Mouse (Mus musculus) inflammation-experienced regulatory T-cells, adult 6 months (primary cell): Measurements from ENCODE around the gene Ier2. TPM values are rescaled to one million over a fixed set of nuclear protein-coding genes. Genes with fewer than 3 reads are reported as not detected.

Experiments
- ATAC-seq: one replicate; pipeline ENCODE4 v1.8.0; 2017
- polyA plus RNA-seq, 3 experiments: library from polyadenylated mRNA; unstranded; fragments of 100-300 nt; shearing (Covaris generic); gene quantifications; one replicate each; pipeline ENCODE4 v1.2.1; 2017

Ier2 gene
- 10 to 100 TPM; 42.4 to 46.3 (median 45.8) TPM for polyA plus RNA-seq

DNA sequence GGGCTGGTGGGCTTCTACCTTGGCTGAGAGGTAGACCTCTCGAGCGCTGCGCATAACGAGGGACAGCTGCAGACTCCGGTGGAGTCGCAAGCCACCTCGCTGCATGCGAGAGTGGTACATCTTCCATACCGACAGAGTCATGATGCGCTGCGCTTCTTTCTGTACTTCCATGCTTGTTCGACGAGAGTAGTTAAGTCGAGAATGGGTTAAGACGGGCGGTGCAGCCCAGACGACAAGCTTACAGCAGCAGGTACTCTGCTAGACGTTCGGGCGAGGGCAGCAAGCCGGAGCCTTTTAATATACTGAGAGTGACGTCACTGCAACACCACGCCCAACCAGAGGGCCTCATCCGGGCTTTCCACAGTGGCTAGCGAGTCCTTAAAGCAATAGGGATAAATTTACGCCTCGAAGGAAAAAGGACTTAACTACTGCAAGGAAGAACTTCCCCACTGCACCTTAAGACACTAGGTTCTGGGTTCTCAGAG, at the start of gene Ier2:
Gene Ier2 (minus strand): TSS at position 272 of the 485 bp plus-strand sequence.
- ATAC-seq: peak; percentile 47

DNA sequence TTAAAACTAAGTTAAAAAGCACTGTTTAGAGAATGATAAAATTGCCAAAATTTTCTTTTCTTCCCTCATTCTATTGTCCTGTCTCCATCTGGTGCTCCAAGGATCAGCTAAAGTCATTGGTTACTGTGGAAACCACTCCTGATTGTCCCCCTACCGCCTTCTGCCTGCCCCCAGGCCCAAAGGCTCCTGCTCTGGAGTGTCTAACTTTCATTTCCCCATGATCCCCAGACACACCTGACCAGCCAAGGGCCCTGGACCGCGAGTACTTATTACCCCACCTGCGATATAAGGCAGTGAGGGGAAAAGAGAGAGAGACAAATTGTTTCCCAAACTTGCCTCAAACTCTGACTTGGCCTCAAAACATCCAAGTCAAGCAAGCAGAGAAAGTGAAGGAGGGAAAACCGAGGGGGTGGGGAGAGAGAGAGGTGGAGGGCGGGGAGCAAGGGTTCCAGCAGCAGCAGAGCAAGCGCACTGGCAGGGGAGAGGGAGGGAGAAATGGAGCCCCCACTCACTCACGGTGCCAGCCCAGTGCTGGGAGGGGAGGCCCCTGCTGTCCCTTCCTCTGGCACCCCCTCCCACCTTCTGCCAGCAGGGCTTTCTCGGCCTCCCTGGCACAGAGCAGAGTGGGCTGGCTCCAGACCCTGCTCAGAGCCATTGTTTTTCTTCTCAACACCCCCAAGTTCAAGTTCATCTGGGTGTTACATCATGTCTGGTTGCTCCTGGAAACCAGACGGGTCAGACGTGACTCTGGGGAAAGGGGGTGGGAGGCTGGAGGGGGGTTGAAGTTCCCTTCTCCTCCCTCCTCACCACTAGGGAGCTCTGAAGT, 49.5 kb upstream of the Ier2 start:
- no peak for ATAC-seq

DNA sequence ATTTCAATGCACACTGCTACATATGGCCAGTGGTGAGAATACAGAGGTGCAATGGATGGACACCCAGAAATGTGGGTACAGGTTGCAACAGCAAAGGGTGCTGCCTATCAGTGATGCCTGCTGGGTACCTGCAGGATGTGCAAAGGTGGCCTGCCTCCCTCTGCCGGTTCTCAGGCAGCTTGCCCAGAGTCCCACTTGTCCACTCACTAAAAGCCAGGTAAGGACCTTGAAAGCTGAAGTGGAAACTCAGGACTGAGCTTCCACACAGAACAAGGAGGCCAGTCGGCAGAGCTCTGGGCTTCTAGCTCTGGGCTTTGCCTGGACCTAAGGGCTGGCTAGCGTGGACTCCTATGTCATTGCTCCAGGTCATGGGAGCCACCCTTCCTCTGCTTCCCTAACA, 48.7 kb upstream of the Ier2 start:
- no peak for ATAC-seq

DNA sequence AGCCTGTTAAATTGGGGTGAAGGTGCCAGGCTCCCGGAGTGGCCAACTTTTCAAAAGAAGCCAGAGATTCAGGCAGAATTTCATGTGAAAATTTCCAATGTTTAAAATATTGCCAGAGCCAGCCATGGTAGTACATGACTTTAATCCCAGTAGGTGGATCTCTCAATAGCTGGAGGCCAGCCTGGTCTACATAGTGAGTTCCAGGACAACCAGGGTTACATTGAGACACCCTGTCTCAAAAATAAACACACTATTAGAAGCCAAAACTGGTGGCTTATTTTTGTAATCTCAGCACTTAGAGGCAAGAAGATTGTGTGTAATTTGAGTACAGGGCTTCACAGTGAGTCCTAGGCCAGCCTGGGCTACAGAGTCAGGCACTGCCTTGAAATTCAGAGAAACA, 47.3 kb upstream of the Ier2 start:
- ATAC-seq: no peak

DNA sequence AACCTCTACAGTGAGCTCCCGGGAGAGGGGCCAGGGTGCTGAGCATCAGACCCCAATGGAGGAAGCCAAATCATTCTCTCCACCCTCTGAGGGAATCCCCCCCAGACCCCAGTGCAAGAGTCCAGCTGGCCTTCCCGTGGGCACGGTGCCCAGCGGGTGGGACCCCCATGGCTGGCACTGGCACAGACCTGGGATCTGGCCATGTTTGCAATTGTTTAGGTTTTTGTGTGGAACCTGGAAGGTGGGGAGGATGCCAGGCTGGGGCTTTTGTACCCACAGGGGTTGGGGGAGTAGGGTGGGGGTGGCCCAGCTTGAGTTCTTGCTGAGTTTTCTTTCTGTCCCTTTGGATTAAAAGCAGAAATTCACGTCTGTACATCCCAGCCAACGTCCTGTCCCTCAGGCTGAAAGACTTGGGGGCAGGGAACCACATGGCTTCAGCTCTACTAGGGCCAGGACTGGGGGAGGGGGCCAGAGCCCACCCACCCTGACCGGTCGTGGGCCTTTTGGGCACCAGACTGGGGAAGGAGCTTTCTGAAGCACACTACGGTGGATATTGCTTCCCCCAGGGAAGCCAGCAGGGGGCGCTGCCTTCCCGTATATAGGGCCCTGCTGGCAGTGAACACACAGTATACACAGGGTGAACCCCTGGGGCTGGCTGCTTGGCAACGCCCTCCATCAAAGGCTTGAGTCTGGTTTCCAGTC, 46.3 kb upstream of the Ier2 start:
- peak; percentile 80 for ATAC-seq

DNA sequence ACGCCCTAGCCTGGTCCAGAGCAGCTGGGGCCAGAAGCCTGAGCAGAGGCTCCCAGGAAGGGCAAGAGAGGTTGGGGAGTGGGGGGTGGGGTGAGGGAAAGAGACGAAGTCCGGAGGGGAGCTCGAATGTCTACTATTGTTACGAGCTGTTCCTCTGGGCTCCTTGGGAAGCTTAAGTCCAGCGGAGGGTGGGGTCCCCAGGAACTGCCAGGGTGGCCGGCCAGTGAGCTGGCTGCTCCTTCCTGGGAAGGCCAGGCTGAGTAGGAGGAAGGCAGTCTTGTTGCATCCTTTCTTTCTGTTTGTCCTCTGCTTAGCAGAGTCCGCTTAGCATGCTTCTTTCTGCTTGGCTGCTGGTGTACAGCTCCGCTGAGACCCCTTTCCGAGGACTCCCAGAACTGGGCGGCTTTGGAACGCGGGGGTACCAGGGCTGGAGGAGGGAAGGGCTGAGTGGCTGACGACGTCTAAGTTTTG, 45.5 kb upstream of the Ier2 start:
- ATAC-seq: no peak

DNA sequence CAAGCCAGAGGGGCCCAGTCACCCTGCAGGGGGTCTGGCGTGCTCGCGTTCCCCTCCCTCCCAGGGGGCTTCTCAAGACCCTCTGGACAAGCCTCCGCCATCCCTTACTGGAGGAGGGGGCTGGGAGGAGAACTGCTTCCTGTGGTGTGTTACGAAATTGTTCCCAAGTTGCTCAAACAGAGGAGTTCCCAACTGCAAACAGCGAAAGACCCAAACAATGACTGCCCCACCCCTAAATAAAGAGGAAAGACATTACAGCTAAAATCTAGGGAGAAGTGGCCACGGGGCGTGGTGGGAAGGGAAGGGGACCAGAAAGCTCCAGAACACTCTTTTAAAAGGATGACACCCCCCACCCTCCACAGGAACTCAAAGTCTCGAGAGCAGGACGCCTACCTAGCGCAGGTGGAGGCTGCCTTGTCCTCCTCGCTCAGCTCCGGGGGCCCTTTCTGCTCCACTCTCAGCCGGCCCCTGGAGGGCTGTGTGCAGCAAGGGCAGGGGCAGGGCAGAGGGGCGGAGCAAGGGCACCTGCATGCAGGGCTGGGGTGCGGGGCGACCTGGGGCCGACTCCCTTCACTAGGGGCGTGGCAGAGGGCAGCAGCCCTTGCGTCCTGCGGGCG, 44.7 kb upstream of the Ier2 start:
- no peak for ATAC-seq

DNA sequence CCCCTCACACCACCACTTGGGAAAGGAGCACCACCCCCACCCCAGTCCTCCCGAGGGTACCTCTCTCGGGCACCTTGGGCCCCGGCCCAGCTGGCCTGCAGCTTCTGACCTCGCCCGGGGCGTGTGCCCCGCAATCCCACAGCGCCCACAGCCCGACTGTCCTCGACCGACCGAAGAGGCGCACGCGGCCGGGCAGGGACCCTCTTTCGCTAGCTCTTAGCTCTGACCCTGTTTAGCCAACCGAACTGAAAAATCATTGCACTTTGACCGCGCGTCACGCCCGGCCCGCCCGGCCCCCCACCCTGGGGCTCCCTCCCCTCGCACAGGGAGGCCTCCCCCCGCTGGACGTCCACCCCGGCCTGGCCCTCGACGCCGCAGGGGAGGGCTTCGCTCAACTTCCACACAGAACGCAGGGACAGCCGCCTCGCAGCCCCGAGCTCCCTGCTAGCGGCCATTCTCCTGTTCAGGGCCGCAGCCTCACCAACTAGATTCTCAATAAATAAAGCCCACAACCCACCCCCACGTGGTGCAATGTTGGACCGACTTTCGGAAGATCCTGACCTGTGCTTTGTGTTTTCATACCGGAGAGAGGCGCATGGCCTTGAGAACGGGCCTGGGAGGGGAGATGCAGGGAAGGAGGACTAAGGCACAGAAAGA, 44.1 kb upstream of the Ier2 start:
- no peak for ATAC-seq

DNA sequence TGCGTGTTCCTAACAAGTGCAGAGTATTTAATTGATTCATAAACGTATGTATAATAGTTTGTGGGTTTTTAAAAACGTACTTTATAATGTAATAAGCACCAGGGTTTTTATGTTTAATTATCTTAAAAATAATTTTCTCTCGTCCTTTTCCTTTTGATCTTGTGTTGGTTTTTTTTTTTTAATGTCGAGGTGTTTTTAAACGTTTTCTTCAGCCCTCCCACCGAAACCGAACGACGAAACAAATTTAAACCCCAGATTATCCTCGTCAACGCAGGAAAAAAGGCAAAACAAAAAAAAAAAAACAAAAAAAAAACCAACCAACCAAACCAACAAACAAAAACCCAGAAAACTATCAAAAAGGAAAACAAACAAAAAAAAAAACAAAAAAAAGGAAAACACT, 43.3 kb upstream of the Ier2 start:
- ATAC-seq: no peak

DNA sequence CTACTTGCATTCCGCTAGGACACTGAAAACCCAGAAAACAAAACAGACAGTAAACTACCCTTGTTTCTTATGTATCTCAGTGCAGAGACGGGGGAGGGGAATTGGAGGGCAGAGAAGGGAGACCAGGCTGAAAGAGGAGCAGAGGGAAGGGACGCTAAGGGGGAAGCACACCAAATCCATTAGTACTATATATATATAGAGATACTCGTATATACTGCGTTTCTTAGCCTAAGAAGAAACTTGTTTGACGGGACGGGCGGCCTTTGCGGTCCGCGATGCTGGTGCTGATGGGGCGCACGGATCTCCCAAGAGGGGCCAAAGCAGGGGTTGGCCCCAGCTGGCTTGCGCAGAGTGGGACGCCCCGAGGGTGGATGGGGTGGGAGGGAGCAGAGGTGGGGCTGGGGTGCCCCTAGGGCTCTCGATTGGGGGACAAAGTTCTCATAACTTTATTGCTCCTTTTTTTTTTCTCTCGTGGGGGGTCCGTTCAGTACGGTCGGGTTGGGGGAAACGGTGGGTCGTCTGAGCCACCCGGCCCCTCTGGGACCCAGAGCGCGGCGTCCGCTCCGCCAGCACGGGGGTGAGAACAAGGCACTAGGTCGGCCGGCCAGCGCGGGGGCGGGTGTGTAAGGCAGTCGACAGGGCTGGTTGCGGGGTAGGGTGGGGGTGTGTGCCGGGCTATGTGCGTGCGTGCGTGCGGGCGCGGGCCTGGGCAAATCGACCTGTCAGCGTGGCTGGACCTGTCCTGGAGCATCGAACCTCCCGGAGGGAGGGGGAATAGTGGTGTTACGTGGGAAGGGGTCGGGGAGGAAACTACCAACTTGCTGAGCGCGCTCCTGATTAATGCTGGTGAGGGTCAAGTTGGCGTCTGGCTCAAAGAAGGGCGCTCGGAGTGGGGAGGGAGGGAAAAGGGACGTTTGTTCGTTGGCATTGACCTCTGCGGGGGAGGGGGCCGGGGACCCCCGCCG, 42.5 kb upstream of the Ier2 start:
- no peak for ATAC-seq

DNA sequence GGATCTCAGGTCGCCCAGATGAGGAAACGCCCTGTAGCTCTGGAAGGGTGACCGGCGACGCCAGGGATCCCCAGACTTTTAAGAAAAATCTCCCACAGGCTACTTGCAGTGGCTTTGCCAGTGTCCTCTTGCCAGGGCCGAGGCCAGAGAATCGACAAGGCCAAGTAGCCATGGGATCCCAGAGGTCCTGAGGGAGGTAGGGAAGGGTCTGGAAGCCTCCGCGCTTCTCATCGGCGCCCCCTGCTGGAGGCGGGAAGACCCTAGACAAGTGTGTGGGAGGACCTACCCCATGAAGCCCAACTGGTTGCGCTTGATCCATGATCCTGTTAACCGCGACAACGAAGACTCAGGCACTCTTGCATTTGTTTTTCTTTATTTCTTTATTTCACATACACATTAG, 41.7 kb upstream of the Ier2 start:
- peak; percentile 51 for ATAC-seq

DNA sequence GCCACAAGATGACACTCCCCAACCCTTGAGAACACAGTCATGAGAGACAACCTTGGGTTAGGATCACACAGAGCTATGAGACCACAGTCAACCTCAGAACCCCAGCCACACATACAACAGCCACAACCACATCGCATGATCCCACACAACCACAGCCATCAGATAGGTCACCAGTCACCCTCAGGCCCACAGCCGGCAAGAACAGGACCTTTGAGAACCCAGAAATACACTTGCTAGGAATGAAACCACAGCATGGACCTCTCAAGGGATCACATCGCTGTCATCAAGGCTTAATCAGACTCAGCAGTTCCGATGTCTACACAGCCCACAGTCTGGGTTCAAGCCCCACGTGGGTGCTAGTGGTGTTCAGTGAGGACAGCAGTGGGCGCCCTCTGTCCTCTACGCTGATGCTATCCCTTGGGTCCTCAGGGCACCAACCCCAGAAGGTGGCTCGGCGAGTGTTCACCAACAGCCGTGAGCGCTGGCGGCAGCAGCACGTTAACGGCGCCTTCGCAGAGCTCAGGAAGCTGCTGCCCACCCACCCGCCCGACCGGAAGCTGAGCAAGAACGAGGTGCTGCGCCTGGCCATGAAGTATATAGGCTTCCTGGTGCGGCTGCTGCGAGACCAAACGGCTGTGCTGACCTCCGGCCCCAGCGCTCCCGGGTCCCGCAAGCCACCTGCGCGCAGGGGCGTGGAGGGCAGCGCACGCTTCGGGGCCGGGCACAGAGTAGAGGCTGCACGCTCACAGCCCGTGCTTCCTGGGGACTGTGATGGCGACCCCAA, 41.0 kb upstream of the Ier2 start:
- ATAC-seq: peak; percentile 43

DNA sequence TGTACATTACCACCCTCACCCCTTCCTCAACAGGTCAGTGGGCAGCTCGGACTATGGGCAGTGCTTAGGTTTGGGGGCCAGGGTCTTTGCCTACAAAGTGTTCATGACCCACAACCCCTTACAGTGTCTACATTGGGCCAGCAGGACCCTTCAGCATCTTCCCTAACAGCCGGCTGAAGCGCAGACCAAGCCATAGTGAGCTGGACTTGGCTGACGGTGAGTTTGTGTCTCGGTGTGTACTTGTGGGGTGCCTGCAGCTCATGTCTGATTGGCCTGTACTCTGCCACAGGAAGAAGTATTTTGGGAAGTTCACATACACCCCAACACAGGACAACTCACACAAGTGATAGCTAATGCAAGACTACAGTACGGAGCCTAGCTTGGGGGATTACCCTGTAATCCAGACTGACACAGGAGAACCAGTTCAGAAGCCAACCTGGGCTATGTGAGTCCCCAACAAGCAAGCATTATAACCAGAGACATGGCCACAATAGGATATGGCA, 40.4 kb upstream of the Ier2 start:
- no peak for ATAC-seq

DNA sequence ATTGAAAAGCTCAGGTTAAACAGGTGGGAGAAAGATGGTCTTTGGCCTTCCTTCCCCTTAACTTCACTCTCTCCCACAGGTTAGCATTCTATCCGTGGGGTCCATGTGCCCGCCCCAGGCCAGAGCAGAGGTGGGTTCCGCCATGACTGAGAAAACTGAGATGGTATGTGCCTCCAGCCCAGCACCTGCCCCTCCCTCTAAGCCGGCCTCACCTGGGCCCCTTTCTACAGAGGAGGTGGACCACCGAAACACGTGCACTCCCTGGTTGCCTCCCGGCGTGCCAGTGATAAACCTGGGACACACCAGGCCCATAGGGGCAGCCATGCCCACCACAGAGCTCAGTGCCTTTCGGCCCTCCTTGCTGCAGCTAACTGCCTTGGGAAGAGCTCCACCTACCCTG, 39.9 kb upstream of the Ier2 start:
- no peak for ATAC-seq

DNA sequence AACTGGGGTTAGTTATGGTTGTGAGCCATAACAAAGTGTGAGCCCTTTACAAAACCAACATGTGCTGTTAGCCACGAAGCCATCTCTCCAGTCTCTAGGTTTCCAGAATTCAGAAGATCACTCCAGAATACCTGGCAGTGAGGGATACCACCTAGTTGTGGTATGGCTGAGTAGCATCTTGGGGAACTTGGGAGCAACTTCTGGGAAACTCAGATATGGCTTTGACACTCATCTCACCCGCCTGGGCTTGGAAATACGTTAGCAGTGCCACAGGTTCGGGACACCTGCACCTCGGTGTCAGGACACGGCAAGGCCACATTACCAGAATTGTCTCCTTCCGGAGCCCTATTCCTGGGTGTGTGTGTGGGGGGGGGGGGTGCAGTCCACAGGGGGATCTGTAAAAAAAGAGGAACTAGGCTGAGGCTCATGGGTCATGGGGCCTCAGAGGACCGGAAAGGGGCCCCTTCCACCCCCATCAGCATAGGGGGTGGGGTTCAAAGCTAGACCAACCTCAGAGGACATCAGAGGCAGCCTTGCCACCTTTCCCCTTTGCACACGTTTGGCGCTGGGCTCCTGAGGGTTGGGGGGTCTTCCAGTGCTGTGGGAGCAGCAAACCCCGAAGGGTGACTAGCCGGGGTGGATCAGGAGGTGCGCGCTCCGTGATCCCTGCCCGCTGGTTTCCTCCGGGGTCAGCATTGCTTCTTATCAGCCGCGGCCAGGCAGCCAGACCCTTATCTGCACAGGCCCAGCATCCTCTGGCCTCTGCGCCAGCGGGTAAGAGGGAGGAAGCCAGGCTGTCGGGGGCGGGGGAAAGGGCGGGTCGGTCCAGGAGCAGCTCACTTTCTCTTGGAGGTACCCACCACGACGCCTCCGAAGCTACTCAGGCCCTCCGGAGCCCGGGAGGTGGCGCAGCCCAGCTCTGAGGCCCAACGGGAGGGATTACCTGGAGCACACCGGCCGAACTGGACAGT, 38.6 kb upstream of the Ier2 start, which contains the start of gene Lyl1:
Gene Lyl1 (plus strand): TSS at position 517 of the 971 bp plus-strand sequence.
- ATAC-seq: peak; percentile 28

DNA sequence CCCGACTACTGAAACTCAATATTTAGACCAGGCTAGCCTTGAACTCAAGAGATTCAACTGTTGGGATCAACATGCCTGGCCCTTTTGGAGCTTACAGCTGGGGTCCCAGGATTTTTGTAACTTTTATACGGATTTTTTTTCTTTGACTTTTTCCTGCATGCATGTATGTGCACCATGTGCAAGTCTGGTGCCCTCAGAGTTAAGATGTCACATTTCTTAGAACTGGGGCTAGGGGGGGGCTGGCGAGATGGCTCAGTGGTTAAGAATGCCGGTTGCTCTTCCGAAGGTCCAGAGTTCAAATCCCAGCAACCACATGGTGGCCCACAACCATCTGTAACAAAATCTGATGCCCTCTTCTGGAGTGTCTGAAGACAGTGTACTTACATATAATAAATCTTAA, 37.9 kb upstream of the Ier2 start:
- ATAC-seq: no peak

DNA sequence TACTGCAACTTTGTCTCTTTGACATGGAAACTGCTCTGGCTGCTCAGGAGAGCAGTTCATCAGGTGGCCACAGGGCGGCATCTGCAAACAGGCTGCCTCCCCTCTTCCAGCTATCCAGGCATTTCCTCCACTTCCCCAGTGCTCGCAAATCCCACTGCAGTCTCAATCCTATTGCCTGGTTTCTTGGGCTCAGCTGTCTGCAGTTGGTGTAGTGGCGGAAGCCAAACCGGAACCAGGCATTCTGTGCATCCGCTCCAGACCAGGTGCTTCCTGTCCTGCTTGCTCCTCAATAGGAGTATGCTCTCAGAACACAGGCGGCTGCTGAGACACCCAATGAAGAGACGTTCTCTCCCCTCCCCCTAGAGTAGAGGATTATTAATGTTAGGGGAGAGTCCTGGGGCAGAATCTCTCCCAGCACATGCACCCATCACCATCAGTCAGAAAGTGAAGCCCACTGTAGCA, 37.2 kb upstream of the Ier2 start:
- ATAC-seq: peak; percentile 38

DNA sequence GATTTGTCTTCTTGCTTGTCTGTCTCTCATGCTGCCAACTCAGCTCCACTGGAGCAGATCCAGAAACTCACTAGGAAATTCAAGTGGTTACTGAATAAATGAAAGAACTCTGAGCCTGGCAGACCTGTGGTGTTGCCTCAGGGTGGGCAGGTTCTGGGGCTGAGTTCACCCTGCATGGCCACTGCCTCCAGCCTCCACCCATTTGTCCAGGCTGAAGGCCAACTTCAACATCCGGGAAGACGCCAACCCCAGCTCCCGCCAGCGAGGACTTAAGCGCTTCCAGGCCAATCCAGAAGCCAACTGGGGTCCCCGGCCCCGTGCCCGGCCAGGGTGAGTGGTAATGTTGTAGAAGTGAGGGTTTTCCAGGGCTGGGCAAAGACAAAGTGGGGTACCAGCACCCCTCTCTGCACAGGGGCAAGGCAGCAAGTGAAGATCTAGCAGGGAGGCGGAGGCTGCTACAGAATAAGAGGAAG, 36.3 kb upstream of the Ier2 start:
- no peak for ATAC-seq

DNA sequence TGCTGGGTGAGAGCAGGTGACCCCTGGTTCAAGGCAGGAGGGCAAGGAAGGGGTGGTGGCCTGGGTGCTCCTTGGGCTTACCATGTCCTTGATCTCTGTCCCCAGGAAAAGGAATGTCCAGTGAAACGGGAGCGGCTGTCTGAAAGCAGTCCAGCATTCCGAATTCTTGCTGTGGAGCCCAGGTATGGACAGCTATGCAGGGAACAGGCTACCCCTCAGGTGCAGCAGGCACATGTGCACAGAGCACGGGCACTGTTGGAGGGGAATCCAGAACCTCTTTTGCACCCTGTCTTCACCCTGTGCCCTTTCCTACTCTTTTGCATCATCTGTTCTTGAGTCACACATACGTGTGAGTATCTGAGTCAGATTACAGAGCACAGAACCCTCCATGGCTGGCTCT, 35.6 kb upstream of the Ier2 start:
- ATAC-seq: no peak
